Mouse (Mus musculus) CD4-positive, CD25-positive, alpha-beta regulatory T cell, adult 2 months (primary cell): Measurements from ENCODE around the gene Snx32.
"Not testable (repeated sequence)": the region's sequence is repeated elsewhere in the genome, so short reads cannot be mapped to it uniquely, and the experiment has no call there.

Experiments
- DNase-seq: peaks from one replicate; pipeline ENCODE4 v3.0.0-alpha.2; 2012; ENCODE audit warnings: low read depth, low spot score

The Snx32 gene

GRCm38 (mm10) chr19:5512091-5513004 is 2.0 kb upstream of the Snx32 start:
- no peak for DNase-seq

GRCm38 (mm10) chr19:5511074-5511632 is 815 bp upstream of the Snx32 start:
- peak; percentile 44 for DNase-seq

GRCm38 (mm10) chr19:5503687-5504086 is 6.7 kb downstream of the Snx32 start, which contains the start of gene 1700020D05Rik:
Gene 1700020D05Rik, minus strand, starts transcription at chr19:5503787.
- no peak for DNase-seq

- no peak for DNase-seq
Observed at GRCm38 (mm10) chr19:5500330-5500875, 9.9 kb downstream of the Snx32 start.

GRCm38 (mm10) chr19:5496052-5496370 is 14.3 kb downstream of the Snx32 start:
- no peak for DNase-seq

GRCm38 (mm10) chr19:5495353-5496051 is 14.8 kb downstream of the Snx32 start:
- no peak for DNase-seq

GRCm38 (mm10) chr19:5494314-5494713 is 16.0 kb downstream of the Snx32 start:
- no peak for DNase-seq

GRCm38 (mm10) chr19:5493301-5493721 is 17.0 kb downstream of the Snx32 start:
- DNase-seq: not testable (repeated sequence)

- no peak for DNase-seq
Observed at GRCm38 (mm10) chr19:5492641-5493040, 17.7 kb downstream of the Snx32 start.

GRCm38 (mm10) chr19:5490898-5491708 is 19.2 kb downstream of the Snx32 start:
- DNase-seq: peak; percentile 91

- peak; percentile 96 for DNase-seq
Observed at GRCm38 (mm10) chr19:5490313-5490897, 19.9 kb downstream of the Snx32 start, which contains the start of gene Cfl1. Gene Cfl1, plus strand, starts transcription at chr19:5490455.

GRCm38 (mm10) chr19:5489721-5490120 is 20.6 kb downstream of the Snx32 start:
- peak; percentile 44 for DNase-seq

GRCm38 (mm10) chr19:5488878-5489571 is 21.3 kb downstream of the Snx32 start:
- peak; percentile 97 for DNase-seq

GRCm38 (mm10) chr19:5487768-5488550 is 22.4 kb downstream of the Snx32 start, which contains the start of gene Mus81:
Gene Mus81, minus strand, starts transcription at chr19:5488402.
- DNase-seq: peak; percentile 96

- no peak for DNase-seq
Observed at GRCm38 (mm10) chr19:5486771-5487170, 23.6 kb downstream of the Snx32 start.

GRCm38 (mm10) chr19:5486286-5486685 is 24.1 kb downstream of the Snx32 start:
- DNase-seq: no peak

GRCm38 (mm10) chr19:5485821-5486220 is 24.5 kb downstream of the Snx32 start:
- no peak for DNase-seq

GRCm38 (mm10) chr19:5485371-5485770 is 25.0 kb downstream of the Snx32 start:
- no peak for DNase-seq

- no peak for DNase-seq
Observed at GRCm38 (mm10) chr19:5484496-5484895, 25.8 kb downstream of the Snx32 start.
